Mouse (Mus musculus): ENCODE measurements at regions not wholly inside any gene's neighbourhood (a gene's known extent, or its start where the extent isn't known, plus 50 kb on each side); places are given as distances from the start of the nearest gene placed in this dataset.

- DNase-seq (ENCODE audit: low spot score), result no peak
Measured at GRCm38 (mm10) chr4:131272060-131272459, 327.9 kb downstream of the Matn1 start.

- DNase-seq (ENCODE audit: low spot score), result no peak
Measured at GRCm38 (mm10) chr4:131293560-131293959, 349.4 kb downstream of the Matn1 start.

- DNase-seq (ENCODE audit: low spot score), result no peak
Measured at GRCm38 (mm10) chr4:131298011-131298674, 354.0 kb downstream of the Matn1 start.

- DNase-seq (ENCODE audit: low spot score), result no peak
Measured at GRCm38 (mm10) chr4:131303936-131304335, 359.8 kb downstream of the Matn1 start.

- no peak for DNase-seq (ENCODE audit: low spot score)
Measured at GRCm38 (mm10) chr4:131304361-131304777, 360.2 kb downstream of the Matn1 start.

- no peak for DNase-seq (ENCODE audit: low spot score)
Measured at GRCm38 (mm10) chr4:131314231-131314630, 370.0 kb downstream of the Matn1 start.

- no peak for DNase-seq (ENCODE audit: low spot score)
Measured at GRCm38 (mm10) chr4:131316041-131316440, 371.9 kb downstream of the Matn1 start.

- DNase-seq (ENCODE audit: low spot score), result no peak
Measured at GRCm38 (mm10) chr4:131322323-131322722, 378.1 kb downstream of the Matn1 start.

GRCm38 (mm10) chr4:131324486-131324885, 380.3 kb downstream of the Matn1 start:
- DNase-seq (ENCODE audit: low spot score), result no peak

- DNase-seq (ENCODE audit: low spot score), result no peak
Measured at GRCm38 (mm10) chr4:131325200-131325599, 381.0 kb downstream of the Matn1 start.

GRCm38 (mm10) chr4:131325609-131326008, 381.4 kb downstream of the Matn1 start:
- no peak for DNase-seq (ENCODE audit: low spot score)

GRCm38 (mm10) chr4:131329398-131329797, 385.2 kb downstream of the Matn1 start:
- no peak for DNase-seq (ENCODE audit: low spot score)

- DNase-seq (ENCODE audit: low spot score), result no peak
Measured at GRCm38 (mm10) chr4:131331646-131332045, 387.5 kb downstream of the Matn1 start.

- DNase-seq (ENCODE audit: low spot score), result no peak
Measured at GRCm38 (mm10) chr4:131336801-131337200, 392.6 kb downstream of the Matn1 start.

- no peak for DNase-seq (ENCODE audit: low spot score)
Measured at GRCm38 (mm10) chr4:131340993-131341695, 397.0 kb downstream of the Matn1 start.

GRCm38 (mm10) chr4:131346727-131347126, 402.5 kb downstream of the Matn1 start:
- no peak for DNase-seq (ENCODE audit: low spot score)

GRCm38 (mm10) chr4:131350268-131350667, 406.1 kb downstream of the Matn1 start:
- DNase-seq (ENCODE audit: low spot score), result no peak

GRCm38 (mm10) chr4:131354908-131355307, 410.7 kb downstream of the Matn1 start:
- DNase-seq (ENCODE audit: low spot score), result no peak

GRCm38 (mm10) chr4:131355526-131355991, 411.4 kb downstream of the Matn1 start:
- DNase-seq (ENCODE audit: low spot score), result no peak

- no peak for DNase-seq (ENCODE audit: low spot score)
Measured at GRCm38 (mm10) chr4:131356316-131356715, 412.1 kb downstream of the Matn1 start.

GRCm38 (mm10) chr4:131363030-131363429, 418.8 kb downstream of the Matn1 start:
- DNase-seq (ENCODE audit: low spot score), result no peak

- peak; percentile 11 for DNase-seq (ENCODE audit: low spot score)
Measured at GRCm38 (mm10) chr4:131364671-131365252, 420.6 kb downstream of the Matn1 start.

- no peak for DNase-seq (ENCODE audit: low spot score)
Measured at GRCm38 (mm10) chr4:131366006-131366405, 421.8 kb downstream of the Matn1 start.
